Mouse (Mus musculus) layer of hippocampus, adult 18-20 months (tissue): ENCODE measurements at regions not wholly inside any gene's neighbourhood (a gene's known extent, or its start where the extent isn't known, plus 50 kb on each side); places are given as distances from the start of the nearest gene placed in this dataset.

Source experiments
- microRNA-seq, 2 experiments: library from miRNA; unstranded; fragments of <30 nt; microRNA quantifications; one replicate each; pipeline ENCODE4 v1.2.0; 2021

Small RNA genes lying in the stretch of these regions (microRNA-seq; reads per million reads assigned to microRNA genes)
- gene Gm24587: 0 reads per million in 2 experiments
- gene Mir3966: 0 reads per million in 2 experiments
